Mouse (Mus musculus): ENCODE measurements at regions not wholly inside any gene's neighbourhood (a gene's known extent, or its start where the extent isn't known, plus 50 kb on each side); places are given as distances from the start of the nearest gene placed in this dataset.

GRCm38 (mm10) chr10:96557336-96557735, 59.5 kb upstream of the Btg1 start:
- no peak for DNase-seq (ENCODE audit: low spot score in 2 of 2)

GRCm38 (mm10) chr10:96565343-96565742, 51.5 kb upstream of the Btg1 start:
- no peak for DNase-seq (ENCODE audit: low spot score in 2 of 2)

All from layer of hippocampus, postnatal 10 days (tissue).